Mouse (Mus musculus) testis, adult 2 months (tissue): ENCODE measurements around the gene Stt3a.

Experiments used
- CTCF ChIP-seq: fragments of 200-500 bp; IDR thresholded peaks from 2 replicates; pipeline ENCODE4 v1.5.1; 2012; ENCODE audit warnings: low read depth, mild to moderate bottlenecking, inconsistent platforms, low read length, moderate library complexity; ENCODE audit not compliant: control insufficient read depth, insufficient read depth, insufficient replicate concordance
- POLR2A ChIP-seq: fragments of 200-500 bp; IDR thresholded peaks from 2 replicates; pipeline ENCODE4 v1.6.1; 2012; ENCODE audit warnings: low read depth, mild to moderate bottlenecking, inconsistent platforms, low read length, moderate library complexity; ENCODE audit not compliant: control insufficient read depth

DNA sequence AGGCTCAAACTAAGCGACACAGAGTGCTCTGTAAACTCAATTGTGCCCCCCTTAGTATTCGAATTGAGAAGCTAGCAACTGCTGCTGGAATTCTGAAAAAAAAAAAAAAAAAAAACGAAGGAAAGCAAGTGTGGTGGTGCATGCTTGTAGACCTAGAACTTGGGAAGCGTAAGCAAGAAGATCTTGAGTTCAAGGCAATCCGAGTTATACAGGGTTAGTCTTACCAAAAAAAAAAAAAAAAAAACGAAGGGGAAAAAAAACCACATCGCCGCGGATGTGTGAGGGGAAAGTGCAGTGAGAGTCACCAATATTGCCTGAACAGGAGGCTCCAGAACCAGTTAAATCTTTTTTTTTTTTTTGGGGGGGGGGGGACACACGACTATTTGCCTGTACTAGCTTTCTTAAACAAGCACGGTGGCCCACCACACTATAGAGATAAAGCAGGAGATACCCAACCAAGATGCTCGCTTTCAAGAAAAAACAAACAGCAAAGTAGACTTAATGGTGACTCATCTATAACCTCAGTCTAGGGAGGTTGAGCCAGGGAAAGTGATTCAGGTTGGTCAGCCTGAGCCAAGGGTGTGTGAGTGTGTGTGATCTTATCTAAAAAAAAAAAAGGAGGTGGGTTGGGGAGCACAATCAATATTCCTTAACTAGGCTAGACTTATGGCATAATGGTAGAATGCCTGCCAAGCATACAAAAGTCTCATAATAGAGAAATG, 40.3 kb downstream of the Stt3a start, which contains the start of gene Chek1:
- no peak for TF ChIP-seq CTCF
- no peak for TF ChIP-seq POLR2A
